Comparison of ENCODE assay signal across 10 mouse cellular contexts in the genomic region with DNA sequence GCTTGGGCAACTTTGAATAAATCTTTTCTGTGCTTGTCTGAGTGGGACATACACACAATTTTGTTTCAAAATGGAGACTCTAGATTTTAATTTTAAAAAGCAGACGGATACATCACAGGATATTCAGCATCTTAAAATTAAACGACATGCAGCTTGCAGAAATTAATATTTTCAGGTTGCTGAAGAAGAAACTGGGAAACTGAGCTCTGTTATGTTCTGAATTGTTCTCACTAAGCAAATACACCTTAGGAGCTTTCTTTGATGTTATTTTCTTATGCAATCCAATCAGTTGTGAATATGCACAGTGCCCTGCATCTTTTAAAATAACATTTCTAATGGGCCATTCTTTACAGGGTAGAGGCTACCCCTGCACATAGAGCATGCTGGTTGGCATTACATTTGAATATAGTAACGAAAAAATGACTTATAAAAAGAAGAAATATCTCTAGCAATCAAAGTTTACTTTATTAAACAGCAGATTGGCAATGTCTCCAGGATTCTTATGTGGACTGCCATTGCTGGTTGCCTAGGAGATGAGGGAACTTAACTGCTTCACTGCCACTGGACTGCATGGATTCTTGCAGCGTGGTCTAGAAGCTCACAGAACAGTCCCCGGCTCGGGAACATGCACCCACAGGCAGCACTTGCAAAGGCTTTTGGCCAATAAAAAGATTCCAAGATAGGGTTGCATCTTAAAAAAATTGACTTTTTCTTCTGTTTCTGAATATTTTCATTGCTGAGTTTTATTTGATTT.
DNase-seq lines count a peak whose midpoint lies in the region; ATAC-seq and TF ChIP-seq lines count a peak whose summit lies in the region.
"Had no signal": no experiment of that assay in that cellular context is flagged by ENCODE, and none has a peak within 500 bp of the region (broad histone marks: within the 10 kb centered on the region; RNA-seq: fewer than 3 reads in every experiment).

No protein-coding gene starts in this region.

- H3K9ac ChIP-seq in embryonic facial prominence, embryonic 15.5 days = no peak overlapping the region
- H3K9ac ChIP-seq in limb, embryonic 11.5 days (ENCODE audit: low read length) = peak overlapping the region; percentile 54
- 0 out of 2 replicates have a peak overlapping the region, but pooled peaks have one; percentile 42 for H3K9ac ChIP-seq in neural tube, embryonic 15.5 days (replicated peaks)

- peak overlapping the region; percentile 32; the same call in 1 of the 2 replicates for H3K4me3 ChIP-seq in layer of hippocampus, adult 2 months
- no peak overlapping the region for H3K4me3 ChIP-seq in embryonic facial prominence, embryonic 15.5 days (replicated peaks)
- no peak overlapping the region for H3K4me3 ChIP-seq in limb, embryonic 11.5 days (ENCODE audit: low read depth, low read length)
- H3K4me3 ChIP-seq in neural tube, embryonic 15.5 days (replicated peaks) = no peak overlapping the region

- H3K9me3 ChIP-seq in embryonic facial prominence, embryonic 15.5 days (replicated peaks) = no peaks in the 10 kb centered on the region
- H3K9me3 ChIP-seq in limb, embryonic 11.5 days (ENCODE audit: control insufficient read depth, low read length) = no peaks in the 10 kb centered on the region
- H3K9me3 ChIP-seq in neural tube, embryonic 15.5 days (replicated peaks) = no peaks in the 10 kb centered on the region

- H3K27me3 ChIP-seq in embryonic facial prominence, embryonic 15.5 days = no peaks in the 10 kb centered on the region
- no peaks in the 10 kb centered on the region for H3K27me3 ChIP-seq in limb, embryonic 11.5 days (ENCODE audit: control insufficient read depth, insufficient read depth, low read length)
- H3K27me3 ChIP-seq in neural tube, embryonic 15.5 days (replicated peaks) = no peaks in the 10 kb centered on the region

- H3K27ac ChIP-seq in layer of hippocampus, adult 2 months = peak overlapping the region; percentile 81
- H3K27ac ChIP-seq in embryonic facial prominence, embryonic 15.5 days (replicated peaks) = no peak overlapping the region
- H3K27ac ChIP-seq in limb, embryonic 11.5 days (replicated peaks; ENCODE audit: low read depth, low read length) = no peak overlapping the region; the same call in 1 of the 2 replicates
- H3K27ac ChIP-seq in neural tube, embryonic 15.5 days (replicated peaks) = peak overlapping the region; percentile 89

- peak overlapping the region; percentile 48 for H3K4me2 ChIP-seq in embryonic facial prominence, embryonic 15.5 days (replicated peaks)
- H3K4me2 ChIP-seq in limb, embryonic 11.5 days (ENCODE audit: low read depth, severe bottlenecking) = peak overlapping the region; percentile 49; the same call in 1 of the 2 replicates
- H3K4me2 ChIP-seq in neural tube, embryonic 15.5 days = peak overlapping the region; percentile 50

- no peak for DNase-seq in layer of hippocampus, adult 2 months (ENCODE audit: low spot score in 2 of 2)
- no peak for DNase-seq in layer of hippocampus, postnatal 14 days (ENCODE audit: low spot score in 2 of 2)
- DNase-seq in limb, embryonic 11.5 days (ENCODE audit: low spot score) = no peak
- DNase-seq in frontal cortex, adult 2 months (ENCODE audit: extremely low spot score in 1 of 2, low spot score in 1 of 2) = no peak
- no peak for DNase-seq in Muller cell, postnatal 12 days (ENCODE audit: inconsistent ontology term)
- DNase-seq in lung, postnatal 4 days = no peak
- DNase-seq: kidney, adult 2 months; thymus, adult 18-20 months had no signal

- no peak for ATAC-seq in embryonic facial prominence, embryonic 15.5 days (ENCODE audit: insufficient number of reproducible peaks, low FRiP score, low TSS enrichment, low read depth)
- ATAC-seq in limb, embryonic 11.5 days (ENCODE audit: insufficient number of reproducible peaks, low FRiP score, low TSS enrichment, low read depth) = no peak
- ATAC-seq in neural tube, embryonic 15.5 days (ENCODE audit: low FRiP score) = no peak

- H3K36me3 ChIP-seq in embryonic facial prominence, embryonic 15.5 days = no peaks in the 10 kb centered on the region
- H3K36me3 ChIP-seq in limb, embryonic 11.5 days (ENCODE audit: control insufficient read depth, insufficient read depth, low read length) = no peaks in the 10 kb centered on the region
- H3K36me3 ChIP-seq in neural tube, embryonic 15.5 days = no peaks in the 10 kb centered on the region

- 59% methylated on average over 6 of the region's 6 CpGs for WGBS in embryonic facial prominence, embryonic 15.5 days
- WGBS in limb, embryonic 11.5 days = 73% methylated on average over 6 of the region's 6 CpGs
- WGBS in neural tube, embryonic 15.5 days = 18% methylated on average over 6 of the region's 6 CpGs

- peaks cover 20% of the 10 kb centered on the region for H3K4me1 ChIP-seq in embryonic facial prominence, embryonic 15.5 days
- H3K4me1 ChIP-seq in limb, embryonic 11.5 days (ENCODE audit: control insufficient read depth, insufficient read depth, low read length) = peaks cover 15% of the 10 kb centered on the region
- peaks cover 55% of the 10 kb centered on the region for H3K4me1 ChIP-seq in neural tube, embryonic 15.5 days

- no peak for TF ChIP-seq CTCF in layer of hippocampus, adult 2 months (conservative IDR thresholded peaks at IDR 0.05)

Comparison
In these comparisons a context has a peak if more than half of its experiments do, and no peak if none do; other contexts are left out.
1. H3K27ac ChIP-seq: peak in layer of hippocampus, adult 2 months (single experiment) and neural tube, embryonic 15.5 days (single experiment); none in embryonic facial prominence, embryonic 15.5 days (single experiment) and limb, embryonic 11.5 days (single experiment).
2. Peak in every context shown above with its lines, with median percentiles within 50 percentile points of each other: H3K4me2 ChIP-seq.